Mouse (Mus musculus): Measurements from ENCODE around the gene Grm5. TPM values are rescaled to one million over a fixed set of nuclear protein-coding genes. Genes with fewer than 3 reads are reported as not detected.

Gene Grm5
- polyA plus RNA-seq, 1 experiment from 2014 or later = 0.03 TPM

- DNase-seq (no peak), ATAC-seq (ENCODE audit: insufficient read depth) (no peak)
- Histone ChIP-seq H3K9ac (no peak overlapping the region), H3K4me2 (no peak overlapping the region), H3K9me3 (ENCODE audit: low read depth, low read length) (no peaks in the 10 kb centered on the region), H3K36me3 (ENCODE audit: insufficient read depth) (no peaks in the 10 kb centered on the region), H3K27ac (ENCODE audit: low read depth) (no peak overlapping the region), H3K4me1 (ENCODE audit: insufficient read depth) (no peaks in the 10 kb centered on the region), H3K4me3 (ENCODE audit: low read depth, low read length) (no peak overlapping the region), H3K27me3 (ENCODE audit: insufficient read depth, low read length) (no peaks in the 10 kb centered on the region)
- 73% methylated on average over 2 of the region's 2 CpGs for WGBS
- no peak for TF ChIP-seq CTCF (IDR thresholded peaks at IDR 0.05; ENCODE audit: low read depth)
Measured at GRCm38 (mm10) chr7:87761945-87762344, 178.0 kb downstream of the Grm5 start.

- H3K27ac ChIP-seq (ENCODE audit: low read depth) = no peak overlapping the region
- TF ChIP-seq CTCF (IDR thresholded peaks at IDR 0.05; ENCODE audit: low read depth) = no peak
- H3K4me2 ChIP-seq = no peak overlapping the region
- no peaks in the 10 kb centered on the region for H3K9me3 ChIP-seq (ENCODE audit: low read depth, low read length)
- H3K27me3 ChIP-seq (ENCODE audit: insufficient read depth, low read length) = no peaks in the 10 kb centered on the region
- no peak overlapping the region for H3K9ac ChIP-seq
- no peaks in the 10 kb centered on the region for H3K36me3 ChIP-seq (ENCODE audit: insufficient read depth)
- H3K4me1 ChIP-seq (ENCODE audit: insufficient read depth) = no peaks in the 10 kb centered on the region
- no peak for ATAC-seq (ENCODE audit: insufficient read depth)
- H3K4me3 ChIP-seq (ENCODE audit: low read depth, low read length) = no peak overlapping the region
- DNase-seq = no peak
- WGBS = 62% methylated on average over 3 of the region's 3 CpGs
Measured at GRCm38 (mm10) chr7:87762376-87762775, 178.4 kb downstream of the Grm5 start.

DNA sequence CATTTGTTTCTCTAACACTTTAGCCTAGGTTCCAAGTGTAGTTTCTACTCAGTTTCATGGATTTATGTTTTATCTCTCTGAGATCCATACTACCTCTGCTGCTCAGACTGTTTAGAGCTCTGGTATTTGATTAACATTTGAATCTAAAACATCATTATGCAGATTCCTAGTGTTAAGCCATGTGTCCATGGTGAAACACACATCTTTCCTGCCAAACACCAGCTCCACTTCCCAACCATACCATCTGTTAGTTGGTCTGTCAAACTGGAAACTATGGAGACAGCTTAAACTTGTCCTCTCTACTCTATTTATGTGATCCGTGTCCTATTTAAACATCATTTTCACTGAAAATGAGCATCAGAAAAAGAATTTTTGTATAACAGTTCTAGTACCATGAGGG is 203.6 kb downstream of the Grm5 start:
- Histone ChIP-seq H3K27me3 (ENCODE audit: insufficient read depth, low read length) (no peaks in the 10 kb centered on the region), H3K4me1 (ENCODE audit: insufficient read depth) (no peaks in the 10 kb centered on the region), H3K36me3 (ENCODE audit: insufficient read depth) (no peaks in the 10 kb centered on the region), H3K4me2 (no peak overlapping the region), H3K4me3 (ENCODE audit: low read depth, low read length) (no peak overlapping the region), H3K9me3 (ENCODE audit: low read depth, low read length) (no peaks in the 10 kb centered on the region), H3K27ac (ENCODE audit: low read depth) (no peak overlapping the region), H3K9ac (no peak overlapping the region)
- WGBS = 72% methylated on average over 1 of the region's 1 CpGs
- TF ChIP-seq CTCF (IDR thresholded peaks at IDR 0.05; ENCODE audit: low read depth) = no peak
- ATAC-seq (ENCODE audit: insufficient read depth) = no peak
- DNase-seq = no peak

DNA sequence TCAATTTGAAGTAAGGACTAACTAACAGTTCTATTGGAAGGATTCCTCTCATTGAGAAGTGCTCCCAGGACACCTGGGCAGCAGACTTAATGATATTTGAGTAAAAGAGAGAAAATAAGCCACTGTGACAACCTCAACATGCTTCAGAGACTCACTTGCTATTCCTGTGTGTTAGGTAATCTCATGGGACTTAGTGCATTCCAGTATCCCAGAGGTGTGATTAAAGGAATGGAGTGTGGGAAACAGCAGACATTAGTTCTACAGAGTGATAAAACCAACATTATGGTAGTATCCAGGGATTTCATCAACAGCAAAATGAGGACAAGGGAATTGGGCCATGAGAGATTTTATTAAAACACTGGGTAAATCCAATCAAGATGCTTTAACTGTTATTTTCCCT is 205.0 kb downstream of the Grm5 start:
- Histone ChIP-seq H3K36me3 (ENCODE audit: insufficient read depth) (no peaks in the 10 kb centered on the region), H3K9ac (no peak overlapping the region), H3K4me3 (ENCODE audit: low read depth, low read length) (no peak overlapping the region), H3K27ac (ENCODE audit: low read depth) (no peak overlapping the region), H3K27me3 (ENCODE audit: insufficient read depth, low read length) (no peaks in the 10 kb centered on the region), H3K4me1 (ENCODE audit: insufficient read depth) (no peaks in the 10 kb centered on the region), H3K9me3 (ENCODE audit: low read depth, low read length) (no peaks in the 10 kb centered on the region), H3K4me2 (no peak overlapping the region)
- ATAC-seq (ENCODE audit: insufficient read depth) (no peak), DNase-seq (no peak)
- no peak for TF ChIP-seq CTCF (IDR thresholded peaks at IDR 0.05; ENCODE audit: low read depth)

DNA sequence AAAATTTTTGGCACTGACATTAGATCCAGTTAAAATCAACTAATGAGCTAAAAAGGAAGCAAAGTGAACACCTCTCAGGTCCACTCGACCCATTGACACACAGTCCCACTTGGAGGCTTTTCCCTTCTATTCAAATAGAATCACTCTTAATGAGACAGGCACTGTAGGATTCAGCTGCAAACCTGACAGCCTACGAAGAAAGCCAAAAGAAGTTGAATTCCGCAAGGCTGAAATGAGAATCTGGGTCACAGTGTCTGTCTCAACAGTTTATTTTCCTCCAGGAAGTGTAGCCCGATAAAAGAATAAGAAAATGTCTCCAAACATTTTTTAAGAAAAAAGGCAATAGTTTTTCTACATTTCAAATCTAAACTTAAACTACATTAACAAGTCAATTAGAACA is 209.9 kb downstream of the Grm5 start:
- H3K9ac ChIP-seq = no peak overlapping the region
- no peak for TF ChIP-seq CTCF (IDR thresholded peaks at IDR 0.05; ENCODE audit: low read depth)
- H3K9me3 ChIP-seq (ENCODE audit: low read depth, low read length) = no peaks in the 10 kb centered on the region
- H3K36me3 ChIP-seq (ENCODE audit: insufficient read depth) = no peaks in the 10 kb centered on the region
- 63% methylated on average over 4 of the region's 4 CpGs for WGBS
- no peak for DNase-seq
- no peaks in the 10 kb centered on the region for H3K27me3 ChIP-seq (ENCODE audit: insufficient read depth, low read length)
- H3K27ac ChIP-seq (ENCODE audit: low read depth) = no peak overlapping the region
- ATAC-seq (ENCODE audit: insufficient read depth) = no peak
- no peak overlapping the region for H3K4me3 ChIP-seq (ENCODE audit: low read depth, low read length)
- H3K4me2 ChIP-seq = no peak overlapping the region
- no peaks in the 10 kb centered on the region for H3K4me1 ChIP-seq (ENCODE audit: insufficient read depth)

- Histone ChIP-seq H3K9ac (no peak overlapping the region), H3K27ac (ENCODE audit: low read depth) (no peak overlapping the region), H3K36me3 (ENCODE audit: insufficient read depth) (no peaks in the 10 kb centered on the region), H3K4me1 (ENCODE audit: insufficient read depth) (no peaks in the 10 kb centered on the region), H3K4me2 (no peak overlapping the region), H3K4me3 (ENCODE audit: low read depth, low read length) (no peak overlapping the region), H3K27me3 (ENCODE audit: insufficient read depth, low read length) (no peaks in the 10 kb centered on the region), H3K9me3 (ENCODE audit: low read depth, low read length) (no peaks in the 10 kb centered on the region)
- DNase-seq (no peak), ATAC-seq (ENCODE audit: insufficient read depth) (no peak)
- no peak for TF ChIP-seq CTCF (IDR thresholded peaks at IDR 0.05; ENCODE audit: low read depth)
- 69% methylated on average over 1 of the region's 1 CpGs for WGBS
Measured at GRCm38 (mm10) chr7:87824898-87825297, 240.9 kb downstream of the Grm5 start.

GRCm38 (mm10) chr7:87834669-87835068 is 250.7 kb downstream of the Grm5 start:
- H3K36me3 ChIP-seq (ENCODE audit: insufficient read depth) = no peaks in the 10 kb centered on the region
- ATAC-seq (ENCODE audit: insufficient read depth) (no peak), DNase-seq (no peak)
- no peak overlapping the region for H3K4me2 ChIP-seq
- no peak overlapping the region for H3K4me3 ChIP-seq (ENCODE audit: low read depth, low read length)
- H3K27ac ChIP-seq (ENCODE audit: low read depth) = no peak overlapping the region
- H3K9me3 ChIP-seq (ENCODE audit: low read depth, low read length) = no peaks in the 10 kb centered on the region
- TF ChIP-seq CTCF (IDR thresholded peaks at IDR 0.05; ENCODE audit: low read depth) = no peak
- no peaks in the 10 kb centered on the region for H3K27me3 ChIP-seq (ENCODE audit: insufficient read depth, low read length)
- WGBS = 60% methylated on average over 4 of the region's 4 CpGs
- no peaks in the 10 kb centered on the region for H3K4me1 ChIP-seq (ENCODE audit: insufficient read depth)
- H3K9ac ChIP-seq = no peak overlapping the region

DNA sequence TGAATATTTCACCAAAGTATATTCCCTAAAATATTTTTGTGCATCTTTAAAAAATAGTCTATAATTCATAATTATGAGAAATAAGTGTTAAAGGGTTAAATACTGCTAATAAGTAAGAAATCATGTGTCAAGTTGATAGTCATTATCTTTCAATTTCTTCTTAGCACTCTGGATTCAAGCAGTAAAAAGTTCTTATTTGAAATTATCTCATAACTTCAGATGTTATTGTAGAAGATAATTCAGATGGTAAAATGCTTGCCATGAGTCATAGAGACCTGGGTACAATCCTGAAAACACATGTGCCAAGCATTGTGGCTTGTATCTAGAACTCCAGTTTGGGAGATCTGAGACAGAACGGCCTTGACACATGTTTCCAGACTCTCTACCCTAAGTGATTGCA is 254.6 kb downstream of the Grm5 start:
- TF ChIP-seq CTCF (IDR thresholded peaks at IDR 0.05; ENCODE audit: low read depth) = no peak
- no peak overlapping the region for H3K9ac ChIP-seq
- H3K4me1 ChIP-seq (ENCODE audit: insufficient read depth) = no peaks in the 10 kb centered on the region
- no peak overlapping the region for H3K27ac ChIP-seq (ENCODE audit: low read depth)
- no peak overlapping the region for H3K4me2 ChIP-seq
- no peak overlapping the region for H3K4me3 ChIP-seq (ENCODE audit: low read depth, low read length)
- H3K9me3 ChIP-seq (ENCODE audit: low read depth, low read length) = no peaks in the 10 kb centered on the region
- no peaks in the 10 kb centered on the region for H3K27me3 ChIP-seq (ENCODE audit: insufficient read depth, low read length)
- no peak for ATAC-seq (ENCODE audit: insufficient read depth)
- no peak for DNase-seq
- no peaks in the 10 kb centered on the region for H3K36me3 ChIP-seq (ENCODE audit: insufficient read depth)
- 79% methylated on average over 1 of the region's 1 CpGs for WGBS

Data from lung, embryonic 14.5 days (tissue).